Mouse (Mus musculus): ENCODE measurements at regions not wholly inside any gene's neighbourhood (a gene's known extent, or its start where the extent isn't known, plus 50 kb on each side); places are given as distances from the start of the nearest gene placed in this dataset.

- 50% methylated on average over 2 of the region's 2 CpGs for WGBS
- no peak overlapping the region for H3K9ac ChIP-seq
- ATAC-seq (ENCODE audit: low FRiP score, low read depth), result no peak
- H3K4me1 ChIP-seq, result peaks cover 4% of the 10 kb centered on the region
- peaks cover 6% of the 10 kb centered on the region; the same call in 1 of the 2 replicates for H3K27me3 ChIP-seq
- no peak overlapping the region for H3K4me2 ChIP-seq (replicated peaks)
- H3K9me3 ChIP-seq, result no peaks in the 10 kb centered on the region
- H3K36me3 ChIP-seq, result no peaks in the 10 kb centered on the region
- no peak overlapping the region for H3K4me3 ChIP-seq
- H3K27ac ChIP-seq, result no peak overlapping the region
Observed at GRCm38 (mm10) chr2:92784916-92785315, 130.0 kb upstream of the Syt13 start.

- Histone ChIP-seq H3K4me1 (peaks cover 4% of the 10 kb centered on the region), H3K9ac (no peak overlapping the region), H3K27ac (no peak overlapping the region), H3K4me2 (replicated peaks) (no peak overlapping the region), H3K27me3 (no peaks in the 10 kb centered on the region), H3K36me3 (no peaks in the 10 kb centered on the region), H3K4me3 (no peak overlapping the region), H3K9me3 (no peaks in the 10 kb centered on the region)
- 45% methylated on average over 4 of the region's 4 CpGs for WGBS
- no peak for ATAC-seq (ENCODE audit: low FRiP score, low read depth)
Observed at GRCm38 (mm10) chr2:92787925-92788410, 126.9 kb upstream of the Syt13 start.

GRCm38 (mm10) chr2:92788875-92789274 is 126.0 kb upstream of the Syt13 start:
- 64% methylated on average over 5 of the region's 5 CpGs for WGBS
- Histone ChIP-seq H3K9ac (no peak overlapping the region), H3K27ac (no peak overlapping the region)

GRCm38 (mm10) chr2:92790374-92790773 is 124.5 kb upstream of the Syt13 start:
- no peaks in the 10 kb centered on the region for H3K36me3 ChIP-seq
- no peak overlapping the region for H3K4me2 ChIP-seq (replicated peaks)
- no peak for ATAC-seq (ENCODE audit: low FRiP score, low read depth)
- no peaks in the 10 kb centered on the region for H3K27me3 ChIP-seq
- H3K27ac ChIP-seq, result no peak overlapping the region
- H3K4me1 ChIP-seq, result no peaks in the 10 kb centered on the region
- H3K9me3 ChIP-seq, result no peaks in the 10 kb centered on the region
- 85% methylated on average over 2 of the region's 2 CpGs for WGBS
- no peak overlapping the region for H3K9ac ChIP-seq
- no peak overlapping the region for H3K4me3 ChIP-seq

More at GRCm38 (mm10) chr2:92788875-92789274, 126.0 kb upstream of the Syt13 start:
- H3K4me3 ChIP-seq, result no peak overlapping the region
- ATAC-seq (ENCODE audit: low FRiP score, low read depth), result no peak
- no peak overlapping the region for H3K4me2 ChIP-seq (replicated peaks)
- H3K27me3 ChIP-seq, result no peaks in the 10 kb centered on the region
- H3K36me3 ChIP-seq, result no peaks in the 10 kb centered on the region
- H3K4me1 ChIP-seq, result peaks cover 4% of the 10 kb centered on the region
- H3K9me3 ChIP-seq, result no peaks in the 10 kb centered on the region

- H3K36me3 ChIP-seq, result no peaks in the 10 kb centered on the region
- H3K4me1 ChIP-seq, result peaks cover 3% of the 10 kb centered on the region
- no peaks in the 10 kb centered on the region for H3K27me3 ChIP-seq
- no peak overlapping the region for H3K4me2 ChIP-seq (replicated peaks)
- 87% methylated on average over 4 of the region's 4 CpGs for WGBS
- no peak overlapping the region for H3K4me3 ChIP-seq
- H3K9ac ChIP-seq, result no peak overlapping the region
- 0 out of 2 replicates have a peak, but pooled peaks cover 5% of the 10 kb centered on the region for H3K9me3 ChIP-seq
- no peak overlapping the region for H3K27ac ChIP-seq
- no peak for ATAC-seq (ENCODE audit: low FRiP score, low read depth)
Observed at GRCm38 (mm10) chr2:92799770-92800169, 115.1 kb upstream of the Syt13 start.

- ATAC-seq (ENCODE audit: low FRiP score, low read depth), result no peak
- no peak overlapping the region for H3K4me2 ChIP-seq (replicated peaks)
- no peaks in the 10 kb centered on the region for H3K27me3 ChIP-seq
- no peak overlapping the region for H3K9ac ChIP-seq
- H3K36me3 ChIP-seq, result no peaks in the 10 kb centered on the region
- no peak overlapping the region for H3K4me3 ChIP-seq
- peaks cover 7% of the 10 kb centered on the region for H3K4me1 ChIP-seq
- no peak overlapping the region for H3K27ac ChIP-seq
- 0 out of 2 replicates have a peak, but pooled peaks cover 5% of the 10 kb centered on the region for H3K9me3 ChIP-seq
- 41% methylated on average over 5 of the region's 5 CpGs for WGBS
Observed at GRCm38 (mm10) chr2:92800667-92801066, 114.2 kb upstream of the Syt13 start.

- Histone ChIP-seq H3K4me1 (peaks cover 29% of the 10 kb centered on the region), H3K27me3 (peaks cover 13% of the 10 kb centered on the region), H3K36me3 (no peaks in the 10 kb centered on the region), H3K9ac (no peak overlapping the region), H3K27ac (no peak overlapping the region), H3K4me3 (no peak overlapping the region), H3K4me2 (replicated peaks) (no peak overlapping the region), H3K9me3 (0 out of 2 replicates have a peak, but pooled peaks cover 5% of the 10 kb centered on the region)
- ATAC-seq (ENCODE audit: low FRiP score, low read depth), result no peak
- 71% methylated on average over 1 of the region's 1 CpGs for WGBS
Observed at GRCm38 (mm10) chr2:92804916-92805315, 110.0 kb upstream of the Syt13 start.

- 26% methylated on average over 4 of the region's 4 CpGs for WGBS
- ATAC-seq (ENCODE audit: low FRiP score, low read depth), result no peak
- Histone ChIP-seq H3K27me3 (peaks cover 13% of the 10 kb centered on the region), H3K27ac (no peak overlapping the region), H3K4me1 (peaks cover 29% of the 10 kb centered on the region), H3K4me3 (no peak overlapping the region), H3K36me3 (no peaks in the 10 kb centered on the region), H3K4me2 (replicated peaks) (no peak overlapping the region), H3K9ac (no peak overlapping the region), H3K9me3 (0 out of 2 replicates have a peak, but pooled peaks cover 5% of the 10 kb centered on the region)
Observed at GRCm38 (mm10) chr2:92805761-92806160, 109.1 kb upstream of the Syt13 start.

- H3K36me3 ChIP-seq, result no peaks in the 10 kb centered on the region
- peaks cover 29% of the 10 kb centered on the region for H3K4me1 ChIP-seq
- 0 out of 2 replicates have a peak, but pooled peaks cover 5% of the 10 kb centered on the region for H3K9me3 ChIP-seq
- no peak overlapping the region for H3K4me2 ChIP-seq (replicated peaks)
- ATAC-seq (ENCODE audit: low FRiP score, low read depth), result no peak
- H3K9ac ChIP-seq, result 0 out of 2 replicates have a peak overlapping the region, but pooled peaks have one; percentile 8
- H3K27ac ChIP-seq, result 0 out of 2 replicates have a peak overlapping the region, but pooled peaks have one; percentile 15
- WGBS, result 10% methylated on average over 7 of the region's 7 CpGs
- H3K27me3 ChIP-seq, result peaks cover 13% of the 10 kb centered on the region
- H3K4me3 ChIP-seq, result no peak overlapping the region
Observed at GRCm38 (mm10) chr2:92806481-92807195, 108.3 kb upstream of the Syt13 start.

GRCm38 (mm10) chr2:92807404-92807803 is 107.5 kb upstream of the Syt13 start:
- H3K4me2 ChIP-seq (replicated peaks), result no peak overlapping the region
- no peaks in the 10 kb centered on the region for H3K36me3 ChIP-seq
- no peak overlapping the region for H3K27ac ChIP-seq
- peaks cover 29% of the 10 kb centered on the region for H3K4me1 ChIP-seq
- no peak overlapping the region for H3K9ac ChIP-seq
- H3K9me3 ChIP-seq, result 0 out of 2 replicates have a peak, but pooled peaks cover 5% of the 10 kb centered on the region
- ATAC-seq (ENCODE audit: low FRiP score, low read depth), result 0 out of 2 replicates have a peak, but pooled peaks have one; percentile 34
- WGBS, result 6% methylated on average over 8 of the region's 8 CpGs
- peaks cover 17% of the 10 kb centered on the region for H3K27me3 ChIP-seq
- H3K4me3 ChIP-seq, result no peak overlapping the region

GRCm38 (mm10) chr2:92808121-92808520 is 106.8 kb upstream of the Syt13 start:
- 79% methylated on average over 4 of the region's 4 CpGs for WGBS
- ATAC-seq (ENCODE audit: low FRiP score, low read depth), result no peak
- Histone ChIP-seq H3K9ac (no peak overlapping the region), H3K27me3 (peaks cover 17% of the 10 kb centered on the region), H3K4me3 (no peak overlapping the region), H3K27ac (no peak overlapping the region), H3K9me3 (0 out of 2 replicates have a peak, but pooled peaks cover 4% of the 10 kb centered on the region), H3K36me3 (no peaks in the 10 kb centered on the region), H3K4me1 (peaks cover 29% of the 10 kb centered on the region), H3K4me2 (replicated peaks) (no peak overlapping the region)

- WGBS, result 29% methylated on average over 3 of the region's 3 CpGs
- Histone ChIP-seq H3K27ac (no peak overlapping the region), H3K4me1 (peaks cover 29% of the 10 kb centered on the region), H3K9ac (no peak overlapping the region), H3K4me2 (replicated peaks) (no peak overlapping the region), H3K27me3 (peaks cover 17% of the 10 kb centered on the region), H3K9me3 (no peaks in the 10 kb centered on the region), H3K4me3 (no peak overlapping the region), H3K36me3 (no peaks in the 10 kb centered on the region)
- no peak for ATAC-seq (ENCODE audit: low FRiP score, low read depth)
Observed at GRCm38 (mm10) chr2:92809226-92809625, 105.7 kb upstream of the Syt13 start.

All from limb, embryonic 13.5 days (tissue).